Mouse (Mus musculus): Measurements from ENCODE around the gene Ppp6r2. TPM values are rescaled to one million over a fixed set of nuclear protein-coding genes. Genes with fewer than 3 reads are reported as not detected.
A peak's percentile ranks its signal among the peaks of the same experiment; 100 is the strongest.

Gene Ppp6r2
- polyA plus RNA-seq, 1 experiment from 2014 or later = 17.2 TPM

GRCm38 (mm10) chr15:89180081-89180541 lies 31.2 kb upstream of the Ppp6r2 start:
- Histone ChIP-seq H3K27me3 (ENCODE audit: control insufficient read depth, insufficient read depth, low read length) (no peaks in the 10 kb centered on the region), H3K4me2 (replicated peaks; ENCODE audit: low read depth) (peak overlapping the region; percentile 83), H3K4me1 (replicated peaks; ENCODE audit: control insufficient read depth, insufficient read depth) (peaks cover 24% of the 10 kb centered on the region), H3K4me3 (ENCODE audit: low read depth, low read length) (peak overlapping the region; percentile 88), H3K9ac (ENCODE audit: low read length) (peak overlapping the region; percentile 87), H3K9me3 (ENCODE audit: control insufficient read depth, low read length) (no peaks in the 10 kb centered on the region), H3K36me3 (ENCODE audit: control insufficient read depth, insufficient read depth, low read length) (no peaks in the 10 kb centered on the region), H3K27ac (replicated peaks) (peak overlapping the region; percentile 95)
- ATAC-seq (ENCODE audit: low FRiP score, low TSS enrichment) (no peak), DNase-seq (ENCODE audit: low spot score) (no peak)
- 0% methylated on average over 26 of the region's 26 CpGs for WGBS
- TF ChIP-seq CTCF (IDR thresholded peaks at IDR 0.05; ENCODE audit: low read depth) = no peak
- no peak for TF ChIP-seq EP300 (optimal IDR thresholded peaks at IDR 0.05)

DNA sequence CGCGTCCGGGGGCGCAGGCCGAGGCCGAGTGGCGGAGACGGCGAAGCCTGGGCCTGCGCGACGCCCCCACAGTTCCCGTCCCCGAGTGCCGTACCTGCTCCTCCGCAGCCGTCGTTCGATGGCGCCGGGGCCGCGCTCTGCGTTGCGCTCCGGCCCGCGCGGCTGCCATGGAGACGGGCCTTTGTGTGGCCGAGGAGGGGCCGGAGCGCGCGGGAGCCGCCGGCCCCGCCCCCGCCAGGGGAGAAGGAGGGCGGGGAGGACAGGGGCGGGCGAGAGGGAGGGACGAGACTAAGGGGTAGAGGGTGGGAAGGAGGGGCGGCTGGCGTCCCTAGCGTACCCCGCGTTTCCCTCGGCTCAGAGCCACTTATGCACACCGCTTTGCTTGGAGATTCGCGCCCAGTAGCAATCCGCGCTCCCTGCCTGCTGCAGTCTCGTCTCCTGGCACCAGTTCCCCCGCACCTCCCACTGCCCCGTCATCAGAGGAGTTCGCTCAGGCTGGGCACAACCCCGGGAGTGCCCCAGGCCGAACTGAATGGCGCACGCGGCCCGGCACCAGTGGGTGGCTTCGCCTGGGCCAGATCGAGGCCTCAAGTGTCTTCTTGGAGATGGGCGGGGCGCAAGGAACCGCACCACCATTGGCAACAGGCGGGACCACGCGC lies 30.7 kb upstream of the Ppp6r2 start, which contains the start of gene Plxnb2:
Gene Plxnb2 (minus strand): TSS at position 218 of the 659 bp plus-strand sequence.
- peak within 1 kb of the TSS; percentile 83 for H3K4me2 ChIP-seq (replicated peaks; ENCODE audit: low read depth)
- H3K27ac ChIP-seq (replicated peaks) = peak within 1 kb of the TSS; percentile 95
- ATAC-seq (ENCODE audit: low FRiP score, low TSS enrichment) (peak; percentile 72), DNase-seq (ENCODE audit: low spot score) (peak; percentile 91)
- no peaks in the 10 kb centered on the region for H3K36me3 ChIP-seq (ENCODE audit: control insufficient read depth, insufficient read depth, low read length)
- peak within 1 kb of the TSS; percentile 87 for H3K9ac ChIP-seq (ENCODE audit: low read length)
- H3K4me1 ChIP-seq (replicated peaks; ENCODE audit: control insufficient read depth, insufficient read depth) = peaks cover 22% of the 10 kb centered on the region
- WGBS = under 1% methylated on average over 54 of the region's 72 CpGs
- no peaks in the 10 kb centered on the region for H3K9me3 ChIP-seq (ENCODE audit: control insufficient read depth, low read length)
- no peaks in the 10 kb centered on the region for H3K27me3 ChIP-seq (ENCODE audit: control insufficient read depth, insufficient read depth, low read length)
- H3K4me3 ChIP-seq (ENCODE audit: low read depth, low read length) = peak within 1 kb of the TSS; percentile 88
- TF ChIP-seq CTCF (IDR thresholded peaks at IDR 0.05; ENCODE audit: low read depth) = 0 out of 2 replicates have a peak, but pooled peaks have one; percentile 12
- no peak for TF ChIP-seq EP300 (optimal IDR thresholded peaks at IDR 0.05)

DNA sequence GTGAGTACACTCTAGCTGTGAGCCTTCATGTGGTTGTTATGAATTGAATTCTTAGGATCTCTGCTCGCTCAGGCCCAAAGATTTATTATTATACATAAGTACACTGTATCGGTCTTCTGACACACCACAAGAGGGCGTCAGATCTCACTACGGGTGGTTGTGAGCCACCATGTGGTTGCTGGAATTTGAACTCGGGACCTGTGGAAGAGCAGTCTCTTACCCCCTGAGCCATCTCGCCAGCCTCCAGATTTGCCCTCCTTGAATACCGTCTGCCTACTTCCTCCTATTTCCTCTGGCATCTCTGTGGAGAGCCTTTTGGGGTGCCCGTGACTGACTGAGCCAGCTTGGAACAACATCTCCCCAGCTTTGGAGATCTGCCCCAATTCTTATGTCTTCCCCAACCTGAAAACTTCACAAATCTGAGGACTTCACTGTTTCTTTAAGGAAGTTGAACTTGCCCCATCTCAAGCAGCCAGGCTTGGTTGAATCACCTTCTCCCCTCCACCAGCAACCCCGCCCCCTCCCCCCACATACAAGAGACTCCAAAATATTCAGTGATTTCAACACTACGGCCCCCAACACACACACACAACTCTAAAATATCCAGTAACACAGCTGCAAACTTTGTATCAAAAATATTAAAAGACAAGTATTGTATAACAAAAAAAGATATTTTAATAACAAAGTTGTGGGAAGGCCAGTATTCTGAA lies 29.6 kb upstream of the Ppp6r2 start:
- TF ChIP-seq CTCF (IDR thresholded peaks at IDR 0.05; ENCODE audit: low read depth) (peak; percentile 57), EP300 (optimal IDR thresholded peaks at IDR 0.05) (no peak)
- Histone ChIP-seq H3K9me3 (ENCODE audit: control insufficient read depth, low read length) (no peaks in the 10 kb centered on the region), H3K27ac (replicated peaks) (peak overlapping the region; percentile 95), H3K4me2 (replicated peaks; ENCODE audit: low read depth) (peak overlapping the region; percentile 83), H3K9ac (ENCODE audit: low read length) (no peak overlapping the region), H3K4me1 (replicated peaks; ENCODE audit: control insufficient read depth, insufficient read depth) (peaks cover 21% of the 10 kb centered on the region), H3K27me3 (ENCODE audit: control insufficient read depth, insufficient read depth, low read length) (no peaks in the 10 kb centered on the region), H3K4me3 (ENCODE audit: low read depth, low read length) (no peak overlapping the region; the same call in 1 of the 2 replicates), H3K36me3 (ENCODE audit: control insufficient read depth, insufficient read depth, low read length) (no peaks in the 10 kb centered on the region)
- 49% methylated on average over 10 of the region's 10 CpGs for WGBS
- ATAC-seq (ENCODE audit: low FRiP score, low TSS enrichment) (no peak), DNase-seq (ENCODE audit: low spot score) (peak; percentile 18)

- peak; percentile 60 for TF ChIP-seq CTCF (IDR thresholded peaks at IDR 0.05; ENCODE audit: low read depth)
- TF ChIP-seq EP300 (optimal IDR thresholded peaks at IDR 0.05) = no peak
- no peaks in the 10 kb centered on the region for H3K27me3 ChIP-seq (ENCODE audit: control insufficient read depth, insufficient read depth, low read length)
These were observed 29.0 kb upstream of the Ppp6r2 start for GRCm38 (mm10) chr15:89182328-89182741.

DNA sequence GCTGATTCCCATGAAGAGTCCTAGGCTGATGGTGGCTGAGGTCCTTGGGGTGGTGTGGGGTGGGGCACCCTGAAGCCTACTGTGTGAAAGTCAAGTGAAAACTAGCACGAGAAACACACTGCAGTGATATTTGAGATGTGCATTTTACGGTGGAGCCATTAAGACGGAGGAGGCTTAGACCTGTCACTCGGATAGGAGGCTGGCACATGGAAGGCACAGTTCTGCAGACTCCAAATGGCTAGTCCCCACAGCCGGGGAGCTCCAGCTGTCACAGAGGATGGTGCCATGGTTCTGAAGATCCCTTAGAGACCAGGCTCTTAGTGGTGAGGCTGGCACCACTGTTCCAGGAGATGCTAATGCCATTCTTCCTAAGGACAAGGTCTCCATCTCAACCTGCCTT lies 28.5 kb upstream of the Ppp6r2 start:
- H3K4me2 ChIP-seq (replicated peaks; ENCODE audit: low read depth) = no peak overlapping the region
- H3K36me3 ChIP-seq (ENCODE audit: control insufficient read depth, insufficient read depth, low read length) = no peaks in the 10 kb centered on the region
- H3K9ac ChIP-seq (ENCODE audit: low read length) = 0 out of 2 replicates have a peak overlapping the region, but pooled peaks have one; percentile 31
- TF ChIP-seq CTCF (IDR thresholded peaks at IDR 0.05; ENCODE audit: low read depth) (no peak), EP300 (optimal IDR thresholded peaks at IDR 0.05) (no peak)
- DNase-seq (ENCODE audit: low spot score) = peak; percentile 12
- no peak overlapping the region for H3K4me3 ChIP-seq (ENCODE audit: low read depth, low read length)
- no peaks in the 10 kb centered on the region for H3K9me3 ChIP-seq (ENCODE audit: control insufficient read depth, low read length)
- H3K27me3 ChIP-seq (ENCODE audit: control insufficient read depth, insufficient read depth, low read length) = no peaks in the 10 kb centered on the region
- whole genome bisulfite sequencing = 65% methylated on average over 5 of the region's 5 CpGs
- H3K4me1 ChIP-seq (replicated peaks; ENCODE audit: control insufficient read depth, insufficient read depth) = peaks cover 14% of the 10 kb centered on the region
- no peak for ATAC-seq (ENCODE audit: low FRiP score, low TSS enrichment)
- 0 out of 2 replicates have a peak overlapping the region, but pooled peaks have one; percentile 58 for H3K27ac ChIP-seq (replicated peaks)

More at GRCm38 (mm10) chr15:89182328-89182741, 29.0 kb upstream of the Ppp6r2 start:
- H3K4me1 ChIP-seq (replicated peaks; ENCODE audit: control insufficient read depth, insufficient read depth) = peaks cover 15% of the 10 kb centered on the region
- no peak overlapping the region for H3K4me3 ChIP-seq (ENCODE audit: low read depth, low read length)
- H3K4me2 ChIP-seq (replicated peaks; ENCODE audit: low read depth) = 0 out of 2 replicates have a peak overlapping the region, but pooled peaks have one; percentile 17
- peak overlapping the region; percentile 58 for H3K27ac ChIP-seq (replicated peaks)
- ATAC-seq (ENCODE audit: low FRiP score, low TSS enrichment) = no peak
- H3K9me3 ChIP-seq (ENCODE audit: control insufficient read depth, low read length) = no peaks in the 10 kb centered on the region
- H3K36me3 ChIP-seq (ENCODE audit: control insufficient read depth, insufficient read depth, low read length) = no peaks in the 10 kb centered on the region
- peak; percentile 39 for DNase-seq (ENCODE audit: low spot score)
- 26% methylated on average over 6 of the region's 6 CpGs for WGBS
- peak overlapping the region; percentile 31 for H3K9ac ChIP-seq (ENCODE audit: low read length)

Measured in stomach, postnatal 0 days (tissue).